Mouse (Mus musculus): ENCODE results near the gene Sqor. TPM values are rescaled to one million over a fixed set of nuclear protein-coding genes. Genes with fewer than 3 reads are reported as not detected.

Sqor gene
- polyA plus RNA-seq, 1 experiment from 2014 or later: 3.0 TPM

Other genes starting within 250 kb of the Sqor start
- 24.5 and 30.1 TPM in 2 replicates for gene Gatm, start 153.9 kb upstream of the Sqor start, polyA plus RNA-seq (2015; fragmentation: Nextera tagmentation; extraction: Ambion mirVana)
- gene AA467197, start 128.3 kb upstream of the Sqor start, polyA plus RNA-seq (2015; fragmentation: Nextera tagmentation; extraction: Ambion mirVana): 0.27 and 0.50 TPM in 2 replicates
- gene Slc30a4, start 62.6 kb upstream of the Sqor start, polyA plus RNA-seq (2015; fragmentation: Nextera tagmentation; extraction: Ambion mirVana): 0.88 and 1.1 TPM in 2 replicates
- 22.3 and 22.5 TPM in 2 replicates for gene Bloc1s6, start 26.7 kb upstream of the Sqor start, polyA plus RNA-seq (2015; fragmentation: Nextera tagmentation; extraction: Ambion mirVana)

Data from liver, embryonic 13.5 days (tissue).